Mouse (Mus musculus): Measurements from ENCODE around the gene B4galnt2.
"Not testable (repeated sequence)": the region's sequence is repeated elsewhere in the genome, so short reads cannot be mapped to it uniquely, and the experiment has no call there.

Gene B4galnt2

DNA sequence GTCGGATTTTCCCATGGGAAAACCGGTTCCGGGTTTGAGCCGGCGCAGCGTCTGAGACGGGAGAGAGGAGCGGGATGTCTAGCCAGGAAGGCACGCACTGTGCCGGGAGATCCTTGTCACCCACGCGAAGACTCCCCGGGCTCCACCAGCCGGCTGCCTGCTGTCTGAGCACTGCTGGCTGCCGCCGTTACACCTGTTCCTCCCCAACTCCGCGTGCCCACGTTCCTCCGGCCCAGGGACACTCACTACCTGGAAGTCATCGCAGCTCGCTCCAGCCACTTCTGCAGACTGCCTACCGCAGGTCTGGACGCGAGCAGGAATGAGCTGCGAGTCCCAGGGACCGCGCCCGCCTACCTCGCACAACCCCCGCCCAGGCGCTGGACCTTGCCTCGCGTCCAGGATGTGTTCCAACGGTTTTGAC lies at the start of gene B4galnt2:
TSS of gene B4galnt2 (minus strand) at position 321 of the 421 bp plus-strand sequence.
- no peak for DNase-seq (ENCODE audit: low spot score in 2 of 2)

DNA sequence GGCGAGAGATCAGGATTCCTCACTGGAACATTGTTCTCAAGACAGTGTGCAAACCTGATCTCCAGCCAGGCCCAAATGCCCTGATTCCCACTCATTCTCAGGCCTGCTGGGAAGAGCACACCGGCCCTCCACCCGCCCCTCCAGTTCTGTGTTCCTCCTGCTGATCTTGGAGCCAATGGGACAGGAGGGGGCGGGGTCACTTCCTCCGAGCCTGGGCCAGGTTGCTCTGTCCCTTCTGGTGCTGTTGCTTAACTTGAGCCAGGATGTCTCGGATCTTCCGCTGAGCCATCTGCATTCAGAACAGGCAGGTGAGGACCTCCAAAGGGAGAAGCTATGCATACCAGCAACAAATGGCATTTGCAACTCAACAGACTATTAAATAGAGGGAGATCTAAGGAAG lies 48.6 kb upstream of the B4galnt2 start:
- no peak for DNase-seq (ENCODE audit: low spot score in 2 of 2)

DNA sequence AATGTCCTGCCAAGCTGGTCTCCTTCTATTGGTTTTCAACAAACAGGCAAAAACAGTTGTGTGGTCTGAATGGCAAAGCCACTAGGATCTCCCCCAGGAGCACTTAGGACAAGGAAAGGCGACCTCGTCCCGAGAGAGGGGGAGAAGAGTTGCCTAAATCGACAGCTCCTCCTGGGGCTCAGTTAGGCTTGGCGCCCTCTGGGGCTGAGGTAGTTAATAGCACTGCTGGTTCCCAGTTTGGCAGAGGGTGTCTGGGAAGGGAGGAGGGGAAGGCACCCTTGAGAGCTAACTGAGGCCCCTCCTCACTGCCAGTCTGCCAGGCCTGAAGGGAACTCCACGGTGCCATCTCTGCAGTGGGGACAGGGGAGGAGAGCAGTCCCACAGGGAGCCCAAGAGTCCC lies 44.5 kb upstream of the B4galnt2 start:
- peak in 1 of 2 experiments; percentile 22 for DNase-seq (ENCODE audit: low spot score in 2 of 2)

DNA sequence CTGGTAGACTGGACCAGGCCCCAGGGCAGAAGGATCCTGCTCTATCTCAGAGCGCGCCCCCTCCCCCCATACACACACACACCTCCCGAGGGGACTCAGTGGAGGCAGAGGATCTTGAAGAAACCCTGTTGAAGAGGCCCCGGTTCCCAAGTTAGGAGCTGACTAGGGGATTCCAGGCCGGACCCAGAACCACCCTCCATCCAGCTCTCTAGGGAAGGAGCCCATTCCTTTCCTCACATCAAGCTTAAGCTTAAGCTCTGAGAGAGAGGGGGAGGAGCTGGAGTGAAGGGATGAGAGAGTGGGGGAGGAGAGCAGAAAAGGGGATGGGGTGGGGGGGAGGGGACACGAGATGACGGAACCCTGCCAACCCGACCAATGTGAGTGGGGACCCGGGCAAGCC lies 43.6 kb upstream of the B4galnt2 start:
- DNase-seq (ENCODE audit: low spot score in 2 of 2) = no peak

DNA sequence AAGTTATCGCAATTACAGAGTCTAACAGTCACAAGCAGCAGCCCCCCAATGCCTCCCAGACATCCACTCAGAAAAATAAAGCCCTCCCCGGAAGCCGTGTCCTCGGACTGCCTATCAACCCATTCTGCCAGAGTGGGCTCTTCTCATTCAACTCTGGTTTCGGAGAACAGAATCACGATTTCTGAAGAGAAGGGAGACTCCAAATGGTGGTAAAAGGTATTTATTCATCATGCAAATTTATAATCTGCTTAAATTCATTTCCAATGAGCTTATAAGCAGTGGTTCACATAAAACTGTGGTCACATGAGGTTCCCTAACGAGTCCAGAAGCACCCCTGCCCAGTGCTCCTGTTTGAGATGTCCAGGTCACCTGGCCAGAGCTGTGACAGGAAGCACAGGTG lies 42.7 kb upstream of the B4galnt2 start:
- DNase-seq (ENCODE audit: low spot score in 2 of 2) = no peak

DNA sequence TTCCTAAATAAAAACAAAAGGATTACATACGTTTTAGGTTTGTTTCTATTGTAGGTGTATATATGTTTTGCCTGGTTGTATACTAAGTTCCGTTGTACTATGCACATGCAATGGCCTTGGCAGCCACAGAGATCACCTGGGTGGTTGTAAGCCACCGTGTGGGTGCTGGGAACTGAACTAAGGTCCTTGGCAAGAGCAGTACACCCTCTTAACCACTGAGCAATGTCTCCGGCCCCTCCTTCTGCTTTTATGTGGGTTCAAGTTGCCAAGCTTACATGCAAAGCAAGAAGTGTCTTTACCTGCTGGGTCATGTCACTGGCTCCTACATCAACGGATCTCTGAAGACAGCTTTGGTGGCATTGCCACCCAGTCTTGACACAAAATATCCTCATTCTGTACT lies 38.6 kb upstream of the B4galnt2 start:
- no peak for DNase-seq (ENCODE audit: low spot score in 2 of 2)

DNA sequence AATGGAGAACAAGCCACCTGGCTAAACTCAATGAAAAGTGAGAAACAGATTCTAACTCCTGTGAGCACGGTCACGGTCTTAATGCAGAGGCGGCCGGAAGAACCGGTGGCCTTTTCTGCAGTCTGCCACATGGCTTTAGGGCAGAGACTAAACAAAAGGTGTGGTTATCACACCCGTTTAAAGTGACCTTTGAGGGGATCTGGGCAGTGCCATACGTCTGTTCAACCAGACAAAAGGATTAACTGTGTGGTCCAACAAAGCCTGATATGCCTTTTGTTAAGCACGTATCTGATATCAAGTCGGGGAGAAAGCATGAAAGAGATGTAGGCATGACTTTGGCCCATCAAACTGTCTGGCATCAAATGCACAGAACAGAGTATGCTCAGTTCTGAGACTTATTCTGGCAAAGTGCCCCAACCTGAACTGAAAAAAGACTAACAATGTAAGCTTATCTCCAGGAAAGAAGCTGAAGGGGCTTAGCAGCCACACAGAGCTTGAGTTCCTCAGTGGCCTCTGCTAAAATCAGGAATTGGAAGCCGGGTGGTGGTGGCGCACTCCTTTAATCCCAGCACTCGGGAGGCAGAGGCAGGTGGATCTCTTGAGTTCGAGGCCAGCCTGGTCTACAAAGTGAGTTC lies 31.3 kb upstream of the B4galnt2 start:
- no peak for DNase-seq (ENCODE audit: low spot score in 2 of 2)

DNA sequence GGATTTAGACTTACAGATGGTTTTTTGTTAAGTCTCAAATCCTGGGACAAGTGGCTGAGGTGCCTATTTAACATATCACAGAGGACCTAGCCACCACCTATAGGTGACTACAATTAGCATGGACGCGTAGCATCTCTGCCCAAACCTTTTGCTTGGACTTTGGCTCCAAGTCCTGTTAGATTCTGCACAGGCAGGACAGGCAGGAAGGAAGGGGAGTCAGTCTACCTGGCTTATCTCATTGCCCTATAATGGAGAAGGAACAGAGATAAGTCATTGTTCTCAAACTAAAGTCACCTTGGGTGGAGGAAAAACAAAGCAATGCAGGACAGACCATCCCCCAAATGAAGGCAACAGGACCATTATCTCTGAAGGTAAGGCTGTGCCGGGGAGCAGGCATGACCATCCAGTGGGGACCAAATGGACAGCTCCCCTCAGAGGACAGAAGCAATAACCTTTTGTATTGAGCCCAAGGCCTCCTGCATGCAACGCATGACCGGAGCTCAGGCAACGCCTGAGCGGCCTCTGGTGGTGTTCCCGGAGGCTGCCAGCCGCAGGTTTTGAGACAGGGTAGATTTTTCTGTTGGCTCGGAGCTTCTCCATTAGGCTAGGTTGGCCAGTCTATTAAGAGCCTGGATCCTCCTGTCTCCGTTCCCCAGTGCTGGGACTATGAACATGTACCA lies 25.3 kb upstream of the B4galnt2 start:
- DNase-seq (ENCODE audit: low spot score in 2 of 2) = no peak

DNA sequence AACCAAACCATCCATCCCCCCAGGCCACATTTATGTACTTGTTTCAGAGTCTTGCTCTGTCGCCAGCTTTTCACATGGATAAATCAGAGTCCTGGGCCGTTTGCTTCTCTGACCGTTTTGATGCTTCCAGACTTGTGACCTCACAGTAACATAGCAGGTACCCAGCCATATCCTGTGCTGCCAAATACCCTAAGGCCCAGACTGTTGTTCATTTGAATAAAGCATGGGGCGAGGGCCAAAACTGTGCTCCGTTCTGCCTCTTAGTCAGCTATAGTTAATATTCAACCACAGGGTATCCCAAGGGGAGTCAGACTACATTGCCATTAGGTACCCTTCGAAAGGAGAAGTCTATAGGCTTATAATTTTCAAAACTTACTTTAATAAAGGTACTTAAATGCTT lies 21.7 kb upstream of the B4galnt2 start:
- DNase-seq (ENCODE audit: low spot score in 2 of 2) = no peak

DNA sequence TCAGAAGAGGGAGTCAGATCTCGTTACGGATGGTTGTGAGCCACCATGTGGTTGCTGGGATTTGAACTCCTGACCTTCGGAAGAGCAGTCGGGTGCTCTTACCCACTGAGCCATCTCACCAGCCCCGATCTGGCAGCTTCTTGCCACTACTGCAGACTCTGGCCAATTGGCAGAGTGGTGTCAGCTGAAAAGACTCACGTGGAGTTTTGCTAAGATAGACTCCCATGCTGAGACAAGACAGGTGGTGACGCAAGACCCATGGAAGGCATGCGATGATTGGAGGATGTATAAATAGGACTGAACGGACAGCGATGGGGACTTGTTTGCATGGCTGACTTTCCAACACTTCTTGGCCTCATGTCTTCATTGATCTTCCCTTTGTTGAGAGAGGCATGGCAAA lies 17.5 kb upstream of the B4galnt2 start:
- DNase-seq (ENCODE audit: low spot score in 2 of 2) = not testable (repeated sequence)

DNA sequence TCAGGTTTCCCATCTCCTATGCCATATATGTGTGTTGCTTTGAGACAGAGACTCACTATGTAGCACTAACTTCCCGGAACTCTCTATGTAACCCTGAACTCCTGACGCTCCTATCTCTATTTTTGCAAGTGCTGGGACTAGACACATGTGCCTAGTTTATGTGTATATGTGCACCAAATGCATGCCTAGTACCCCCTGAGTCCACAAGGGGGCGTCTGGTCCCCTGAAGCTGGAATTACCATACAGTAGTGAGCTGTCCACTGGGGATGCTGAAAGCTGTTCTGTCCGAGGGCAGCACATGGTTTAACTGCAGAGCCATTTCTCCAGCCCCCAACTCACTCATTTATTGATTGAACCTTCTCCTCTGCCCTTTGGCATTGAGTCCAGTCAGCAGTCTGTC lies 11.7 kb upstream of the B4galnt2 start:
- DNase-seq (ENCODE audit: low spot score in 2 of 2) = no peak

DNA sequence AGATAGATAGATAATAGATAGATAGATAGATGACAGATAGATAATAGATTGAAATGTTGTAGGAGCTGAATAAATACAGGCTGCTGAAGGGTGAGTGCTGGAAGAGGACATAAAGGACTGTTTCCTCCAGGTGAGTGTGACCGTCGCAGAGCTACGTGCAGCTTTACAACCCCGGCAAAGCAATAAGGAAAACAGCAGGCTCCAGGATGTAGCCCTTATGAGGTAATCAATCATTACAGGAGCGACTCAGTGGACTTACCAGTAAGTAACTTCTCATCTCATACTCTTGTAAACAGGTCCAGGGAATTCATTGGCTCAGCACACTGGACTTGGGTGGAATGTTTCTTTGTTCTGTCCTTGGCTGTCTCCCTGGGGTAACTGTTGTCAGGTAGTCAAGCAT lies 11.3 kb upstream of the B4galnt2 start:
- DNase-seq (ENCODE audit: low spot score in 2 of 2) = no peak

DNA sequence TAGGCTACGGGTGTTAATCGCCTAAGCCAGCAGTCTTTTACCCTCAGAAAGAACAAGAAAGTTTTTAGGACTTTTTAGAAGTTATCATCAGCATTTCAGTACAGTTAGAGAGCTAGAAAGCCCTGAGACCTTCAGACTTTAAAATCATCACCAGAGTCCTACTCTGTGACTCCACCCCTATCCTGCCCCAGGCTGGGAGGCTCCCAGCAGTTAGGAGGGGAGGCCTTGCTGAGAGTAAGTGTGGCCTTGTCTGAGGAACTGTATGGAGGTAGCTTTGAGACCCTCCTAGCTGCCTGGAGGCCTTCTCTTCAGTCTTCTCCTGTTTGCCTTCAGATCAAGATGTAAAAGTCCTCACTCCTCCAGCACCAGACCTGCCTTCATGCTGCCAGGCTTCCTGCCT lies 9.5 kb upstream of the B4galnt2 start:
- no peak for DNase-seq (ENCODE audit: low spot score in 2 of 2)

DNA sequence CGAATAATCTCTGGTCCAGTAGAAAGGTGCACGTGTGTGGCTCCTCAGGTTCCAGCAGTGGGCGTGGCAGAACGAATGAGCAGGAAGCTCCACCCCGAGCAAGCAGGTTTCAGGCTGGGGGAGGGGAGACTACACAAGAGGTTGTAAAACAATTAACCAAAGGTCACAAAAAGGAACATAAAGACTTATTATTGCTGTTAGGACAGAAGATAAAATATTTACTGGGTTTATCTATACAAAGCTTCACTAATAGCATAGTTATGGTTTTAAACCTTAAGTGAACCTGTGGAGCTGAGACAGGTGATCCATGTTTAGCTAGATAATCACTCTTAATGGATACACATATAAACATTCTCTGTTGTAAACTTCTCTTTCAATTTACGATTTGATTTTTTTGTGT lies 8.8 kb upstream of the B4galnt2 start:
- not testable (repeated sequence) for DNase-seq (ENCODE audit: low spot score in 2 of 2)

DNA sequence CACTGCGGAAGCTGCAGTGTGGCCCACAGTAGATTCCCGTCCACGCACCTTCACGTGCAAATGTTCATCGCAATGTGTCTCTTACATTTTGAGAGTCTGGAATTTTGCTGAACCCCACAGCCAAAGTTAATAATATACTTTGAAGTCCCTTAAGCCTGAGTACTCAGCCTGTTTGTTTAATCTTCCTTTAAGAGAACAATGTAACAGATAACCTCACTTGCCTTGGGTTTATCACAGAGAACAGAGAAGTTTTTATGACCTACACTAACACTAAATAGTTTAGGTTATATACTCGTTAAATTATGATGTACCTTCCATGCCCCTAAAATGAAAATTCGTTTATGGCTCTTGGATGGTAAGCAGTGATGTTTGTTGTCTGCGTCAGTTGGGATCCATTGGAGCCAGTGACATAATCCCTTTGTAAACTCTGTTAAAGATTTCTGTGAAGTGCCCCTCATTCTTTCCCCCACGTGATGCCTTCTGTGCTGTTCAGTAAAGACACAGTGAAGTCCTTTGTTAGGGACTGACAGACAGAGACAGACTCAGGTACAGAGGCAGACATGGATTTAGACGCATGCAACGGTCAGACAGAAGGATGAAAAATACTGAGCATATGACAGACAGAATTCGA lies 7.4 kb upstream of the B4galnt2 start:
- DNase-seq (ENCODE audit: low spot score in 2 of 2) = no peak

DNA sequence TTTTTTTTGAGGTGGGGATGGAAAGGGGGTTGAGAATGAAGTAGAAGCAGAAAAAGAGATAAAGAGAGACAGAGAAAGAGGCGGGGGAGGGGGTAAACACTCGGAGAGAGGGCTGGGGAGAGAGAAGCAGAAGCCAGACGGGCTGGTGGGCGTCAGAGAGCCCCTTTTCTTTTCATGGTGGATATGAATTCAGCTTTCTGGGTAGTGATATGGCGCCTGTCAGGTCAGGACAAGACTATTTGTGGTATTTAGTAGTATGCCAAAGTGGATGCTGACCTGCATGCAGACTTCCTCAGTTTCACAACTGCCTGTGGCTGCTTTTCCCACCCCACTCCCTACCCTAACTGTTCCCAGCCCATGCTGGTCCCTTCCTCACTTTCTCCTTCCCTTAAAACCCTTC lies 1.7 kb upstream of the B4galnt2 start:
- no peak for DNase-seq (ENCODE audit: low spot score in 2 of 2)

DNA sequence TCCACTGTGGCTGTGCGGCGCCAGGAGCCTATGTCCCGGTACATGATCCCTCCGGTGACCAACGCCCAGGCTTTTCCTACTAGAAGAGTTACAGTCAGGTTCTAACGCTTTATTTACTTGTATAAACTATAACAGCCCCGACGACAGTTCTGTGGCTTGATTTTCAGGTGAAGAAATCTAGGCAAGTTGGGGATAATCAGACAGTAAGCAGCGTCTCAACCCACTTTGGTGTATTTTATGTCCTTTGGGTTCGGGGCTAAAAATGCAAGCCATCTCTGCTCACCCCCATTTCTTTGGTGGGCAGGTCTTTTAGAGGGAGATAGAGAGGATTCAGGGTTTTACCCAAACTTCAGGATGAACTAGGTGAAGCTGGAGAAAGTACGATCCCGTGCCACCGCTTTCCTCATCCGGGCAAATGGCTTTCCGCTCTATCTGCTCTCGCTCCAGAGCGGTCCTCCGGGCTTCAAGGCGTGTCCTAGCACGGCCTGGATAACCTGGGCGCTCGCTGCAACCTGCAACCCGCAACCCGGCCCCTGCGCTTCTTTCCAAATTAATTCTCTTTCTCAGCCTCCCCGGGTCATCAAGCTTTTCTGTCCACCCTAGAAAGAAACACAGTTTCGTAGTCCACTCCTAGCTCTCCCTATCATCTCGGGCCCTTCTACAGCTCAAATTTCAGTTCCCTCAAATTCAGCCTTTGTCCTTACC lies 467 bp upstream of the B4galnt2 start:
- no peak for DNase-seq (ENCODE audit: low spot score in 2 of 2)

DNA sequence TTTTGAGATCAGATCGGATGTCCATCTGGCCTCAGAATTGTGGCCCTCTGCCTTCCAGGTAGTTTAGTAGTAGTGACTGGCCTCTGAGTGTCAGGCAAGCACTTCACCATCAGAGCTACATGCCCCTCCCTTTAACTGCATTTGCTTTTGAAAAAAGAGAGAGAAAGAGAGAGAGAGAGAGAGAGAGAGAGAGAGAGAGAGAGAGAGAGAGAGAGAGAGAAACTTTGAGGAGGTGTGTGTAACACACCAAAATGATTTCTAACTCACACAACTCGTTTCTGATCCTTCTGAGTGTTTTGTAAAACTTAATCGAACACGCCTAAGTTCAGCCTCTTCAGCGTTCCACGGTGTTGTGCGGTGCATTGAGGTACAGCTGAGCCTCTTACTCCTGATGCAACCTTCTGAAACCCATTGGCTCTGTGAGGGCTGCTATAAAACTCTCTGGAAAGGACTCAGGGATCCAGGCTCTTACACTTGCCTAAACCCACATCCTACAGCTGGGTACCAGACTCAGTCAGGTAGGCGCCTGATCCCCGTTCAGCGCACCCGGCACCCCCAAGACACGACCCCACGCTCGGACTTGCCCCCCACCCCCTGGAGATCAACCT lies 628 bp downstream of the B4galnt2 start:
- DNase-seq (ENCODE audit: low spot score in 2 of 2) = no peak

DNA sequence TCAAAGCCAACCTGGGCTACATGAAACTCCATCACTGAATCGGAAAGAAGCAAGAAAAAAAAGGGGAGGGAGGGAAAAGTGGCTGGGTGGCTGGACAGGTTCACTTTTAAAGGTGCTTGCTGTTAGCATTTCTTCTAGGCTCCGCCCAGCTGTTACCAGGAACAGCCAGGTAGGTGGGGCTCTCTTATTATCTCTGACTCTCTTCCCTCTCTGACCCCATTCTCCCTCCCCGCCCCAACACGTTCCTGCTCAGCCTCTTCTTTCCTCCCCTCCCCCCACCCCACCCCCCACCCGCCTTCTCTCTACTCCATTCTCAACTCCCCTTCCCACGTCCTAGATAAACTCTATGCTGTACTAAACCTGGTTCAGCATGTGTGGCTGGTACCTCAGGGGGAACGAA lies 3.1 kb downstream of the B4galnt2 start:
- DNase-seq (ENCODE audit: low spot score in 2 of 2) = no peak

DNA sequence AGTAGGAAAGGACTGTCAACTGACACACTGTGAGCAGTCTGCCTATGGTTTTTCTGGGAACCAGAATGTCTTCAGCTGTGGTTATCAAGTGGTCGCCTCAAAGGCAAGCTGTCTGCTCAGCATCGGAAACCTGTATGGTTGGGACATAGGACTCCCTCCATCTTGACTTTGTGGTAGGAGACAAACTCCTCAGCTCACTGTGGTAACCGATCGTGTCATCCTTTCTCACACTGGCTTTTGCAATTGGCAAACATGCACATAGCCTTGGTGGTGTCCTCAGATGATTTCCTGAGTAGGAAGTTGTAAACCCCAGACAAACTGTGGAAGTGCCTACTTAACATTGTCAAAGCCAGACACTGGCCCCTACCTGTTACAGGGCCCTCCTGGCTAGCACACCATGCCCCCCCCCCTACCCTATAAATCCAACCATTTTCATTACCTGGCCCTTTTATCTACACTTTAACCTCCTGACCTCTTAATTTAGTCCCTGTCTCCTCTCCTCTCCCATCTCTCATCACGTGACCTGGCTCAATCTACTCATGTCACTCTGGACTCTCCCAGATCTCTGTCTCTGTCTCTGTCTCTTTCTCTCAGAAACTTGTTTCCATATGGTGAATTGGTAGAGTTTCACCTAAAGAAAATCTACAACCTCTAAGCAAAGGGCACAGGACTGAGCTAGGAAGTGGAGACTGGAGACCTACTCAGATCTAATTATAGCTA lies 6.7 kb downstream of the B4galnt2 start:
- DNase-seq (ENCODE audit: low spot score in 2 of 2) = no peak

DNA sequence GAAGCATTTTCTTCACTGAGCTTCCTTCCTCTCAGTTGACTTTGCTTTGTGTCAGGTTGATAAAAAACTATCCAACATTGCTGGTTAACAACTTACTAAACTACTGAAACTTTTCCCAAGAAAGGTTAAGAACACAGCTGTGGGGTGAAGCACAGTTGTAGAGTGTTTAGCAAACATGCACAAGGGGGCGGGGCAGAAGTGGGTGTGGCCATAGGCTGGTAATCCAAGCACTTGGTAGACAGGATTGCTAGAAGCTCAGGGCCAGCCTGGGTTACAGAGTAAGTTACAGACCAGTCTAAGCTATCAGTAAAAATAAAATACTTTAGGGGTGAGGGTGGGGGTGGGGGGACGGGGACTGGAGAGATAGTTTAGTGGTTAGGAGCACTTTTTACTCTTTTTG lies 10.4 kb downstream of the B4galnt2 start:
- peak in 1 of 2 experiments; percentile 22 for DNase-seq (ENCODE audit: low spot score in 2 of 2)

All from spleen, postnatal 10 days (tissue).